Mouse (Mus musculus) cerebellum, adult 11 months (tissue): Measurements from ENCODE around the gene Plcg1.

Experiments
- DNase-seq: peaks from one replicate; pipeline ENCODE4 v3.0.0; 2022

Plcg1 gene

GRCm38 (mm10) chr2:160771325-160772276 lies 40.5 kb downstream of the Plcg1 start:
- DNase-seq, result no peak

- no peak for DNase-seq
Measured at GRCm38 (mm10) chr2:160778034-160778433, 46.9 kb downstream of the Plcg1 start.

GRCm38 (mm10) chr2:160780154-160780833 lies 49.2 kb downstream of the Plcg1 start:
- DNase-seq, result no peak

- peak; percentile 47 for DNase-seq
Measured at GRCm38 (mm10) chr2:160780834-160781219, 49.7 kb downstream of the Plcg1 start.

GRCm38 (mm10) chr2:160786333-160786732 lies 55.2 kb downstream of the Plcg1 start:
- no peak for DNase-seq

GRCm38 (mm10) chr2:160789046-160789445 lies 57.9 kb downstream of the Plcg1 start:
- DNase-seq, result no peak

GRCm38 (mm10) chr2:160789741-160790140 lies 58.6 kb downstream of the Plcg1 start:
- no peak for DNase-seq

- DNase-seq, result no peak
Measured at GRCm38 (mm10) chr2:160793117-160793516, 62.0 kb downstream of the Plcg1 start.

- peak; percentile 65 for DNase-seq
Measured at GRCm38 (mm10) chr2:160796973-160797372, 65.9 kb downstream of the Plcg1 start.

- no peak for DNase-seq
Measured at GRCm38 (mm10) chr2:160798206-160798605, 67.1 kb downstream of the Plcg1 start.

GRCm38 (mm10) chr2:160800967-160801366 lies 69.9 kb downstream of the Plcg1 start:
- no peak for DNase-seq

- no peak for DNase-seq
Measured at GRCm38 (mm10) chr2:160802326-160802725, 71.2 kb downstream of the Plcg1 start.

- no peak for DNase-seq
Measured at GRCm38 (mm10) chr2:160804794-160805527, 73.9 kb downstream of the Plcg1 start.

GRCm38 (mm10) chr2:160806091-160806521 lies 75.0 kb downstream of the Plcg1 start:
- no peak for DNase-seq

- no peak for DNase-seq
Measured at GRCm38 (mm10) chr2:160810376-160810775, 79.3 kb downstream of the Plcg1 start.

- DNase-seq, result no peak
Measured at GRCm38 (mm10) chr2:160810802-160811201, 79.7 kb downstream of the Plcg1 start.
